Mouse (Mus musculus) liver, embryonic 12.5 days (tissue): ENCODE data around the gene Fbxw7. TPM values are rescaled to one million over a fixed set of nuclear protein-coding genes. Genes with fewer than 3 reads are reported as not detected.

ENCODE experiments used
- ATAC-seq: fragments of 200-750 bp; cut with Nextera tagmentation; 2 replicates; pipeline ENCODE4 v1.8.0; 2017; ENCODE audit warnings: moderate number of reproducible peaks, mild to moderate bottlenecking, moderate library complexity
- H3K27ac ChIP-seq: fragments of 300-500 bp; sonication (generic); 2 replicates; pipeline ENCODE4 v1.5.1; 2016; ENCODE audit warnings: mild to moderate bottlenecking
- H3K27me3 ChIP-seq: fragments of 300-500 bp; sonication (generic); replicated peaks from 2 replicates; pipeline ENCODE4 v1.6.1; 2016; ENCODE audit warnings: mild to moderate bottlenecking, moderate library complexity
- H3K36me3 ChIP-seq: fragments of 300-500 bp; sonication (generic); 2 replicates; pipeline ENCODE4 v1.6.1; 2016; ENCODE audit warnings: mild to moderate bottlenecking, moderate library complexity
- H3K4me1 ChIP-seq: fragments of 300-500 bp; sonication (generic); 2 replicates; pipeline ENCODE4 v1.6.1; 2016
- H3K4me2 ChIP-seq: fragments of 300-500 bp; sonication (generic); 2 replicates; pipeline ENCODE4 v1.6.1; 2016; ENCODE audit warnings: mild to moderate bottlenecking, moderate library complexity
- H3K4me3 ChIP-seq: fragments of 300-500 bp; sonication (generic); 2 replicates; pipeline ENCODE4 v1.5.1; 2016; ENCODE audit warnings: mild to moderate bottlenecking, moderate library complexity
- H3K9ac ChIP-seq: fragments of 300-500 bp; sonication (generic); 2 replicates; pipeline ENCODE4 v1.6.1; 2016; ENCODE audit warnings: mild to moderate bottlenecking, moderate library complexity
- H3K9me3 ChIP-seq: fragments of 300-500 bp; sonication (generic); replicated peaks from 2 replicates; pipeline ENCODE4 v1.6.1; 2016; ENCODE audit warnings: mild to moderate bottlenecking, moderate library complexity
- WGBS: fragments of 180-500 bp; shearing (Covaris S2); methylation state at CpG from one replicate; pipeline ENCODE4 v1.1.7; 2016; ENCODE audit not compliant: insufficient replicate concordance; 5-methylcytosine and 5-hydroxymethylcytosine counted together
- polyA plus RNA-seq: library from polyadenylated mRNA; unstranded; fragments of >200 nt; fragmentation: Nextera tagmentation; extraction: Ambion mirVana; gene quantifications from 2 replicates; pipeline ENCODE4 v1.2.1, GENCODE M21; 2016

Fbxw7 gene
- polyA plus RNA-seq: 4.9 TPM in 2 replicates

DNA sequence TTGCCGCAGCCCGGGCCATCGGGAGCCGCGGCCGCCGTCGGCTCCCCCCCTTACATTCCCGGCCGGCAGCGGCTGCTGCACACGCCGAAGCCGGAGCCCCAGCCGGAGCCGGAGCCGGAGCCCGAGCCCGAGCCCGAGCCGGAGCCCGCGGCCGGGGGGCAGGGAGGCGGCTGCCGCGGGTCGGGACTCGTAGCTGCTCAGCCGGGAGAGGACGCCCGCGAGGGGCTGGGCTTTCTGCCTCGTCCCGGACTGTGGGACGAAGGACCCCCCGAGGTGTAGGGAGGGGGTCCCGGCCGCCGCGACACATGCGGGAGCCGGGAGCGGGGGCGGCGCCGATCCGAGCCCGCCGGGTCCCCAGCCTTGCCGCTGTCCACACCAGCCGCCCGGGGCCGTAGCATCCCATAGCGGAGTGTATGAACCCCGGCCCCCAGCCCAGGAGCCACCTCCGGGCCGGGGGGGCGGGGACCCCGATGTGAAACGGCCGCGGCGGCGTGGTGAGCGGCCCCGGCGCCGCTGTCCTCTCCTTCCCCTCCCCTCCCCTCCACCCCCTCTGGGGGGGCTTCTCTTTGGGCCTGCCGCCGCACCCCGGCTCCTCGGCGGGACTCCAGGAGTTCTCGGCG, at the start of gene Fbxw7:
Gene Fbxw7 (plus strand): TSS at position 507 of the 620 bp plus-strand sequence.
- peak; percentile 25 for ATAC-seq
- H3K27me3 ChIP-seq: no peaks in the 10 kb centered on the region
- peak within 1 kb of the TSS; percentile 100 for H3K4me3 ChIP-seq
- under 1% methylated on average over 65 of the region's 76 CpGs for WGBS
- peak within 1 kb of the TSS; percentile 96 for H3K9ac ChIP-seq
- H3K4me1 ChIP-seq: peaks cover 36% of the 10 kb centered on the region
- H3K27ac ChIP-seq: peak within 1 kb of the TSS; percentile 98
- H3K36me3 ChIP-seq: peaks cover 8% of the 10 kb centered on the region
- H3K4me2 ChIP-seq: peak within 1 kb of the TSS; percentile 100
- no peaks in the 10 kb centered on the region for H3K9me3 ChIP-seq

- no peak overlapping the region for H3K4me2 ChIP-seq
Observed at GRCm38 (mm10) chr3:84768940-84769339, 46.1 kb upstream of the Fbxw7 start.

GRCm38 (mm10) chr3:84769411-84769810, 45.7 kb upstream of the Fbxw7 start:
- Histone ChIP-seq H3K27ac (no peak overlapping the region), H3K36me3 (no peaks in the 10 kb centered on the region), H3K4me1 (peaks cover 38% of the 10 kb centered on the region), H3K27me3 (no peaks in the 10 kb centered on the region), H3K9ac (no peak overlapping the region), H3K4me2 (no peak overlapping the region), H3K9me3 (no peaks in the 10 kb centered on the region), H3K4me3 (no peak overlapping the region)
- 44% methylated on average over 6 of the region's 6 CpGs for WGBS
- ATAC-seq: no peak

More at GRCm38 (mm10) chr3:84768940-84769339, 46.1 kb upstream of the Fbxw7 start:
- Histone ChIP-seq H3K4me1 (peaks cover 38% of the 10 kb centered on the region), H3K9ac (no peak overlapping the region), H3K27ac (no peak overlapping the region), H3K36me3 (no peaks in the 10 kb centered on the region), H3K27me3 (no peaks in the 10 kb centered on the region), H3K9me3 (no peaks in the 10 kb centered on the region), H3K4me3 (no peak overlapping the region)
- WGBS: 83% methylated on average over 4 of the region's 4 CpGs
- no peak for ATAC-seq

GRCm38 (mm10) chr3:84770518-84770917, 44.5 kb upstream of the Fbxw7 start:
- no peak overlapping the region for H3K27ac ChIP-seq
- H3K36me3 ChIP-seq: no peaks in the 10 kb centered on the region
- 86% methylated on average over 6 of the region's 6 CpGs for WGBS
- ATAC-seq: no peak
- no peaks in the 10 kb centered on the region for H3K9me3 ChIP-seq
- no peak overlapping the region for H3K4me3 ChIP-seq
- no peak overlapping the region for H3K4me2 ChIP-seq
- H3K4me1 ChIP-seq: peaks cover 38% of the 10 kb centered on the region
- H3K9ac ChIP-seq: no peak overlapping the region
- H3K27me3 ChIP-seq: no peaks in the 10 kb centered on the region

DNA sequence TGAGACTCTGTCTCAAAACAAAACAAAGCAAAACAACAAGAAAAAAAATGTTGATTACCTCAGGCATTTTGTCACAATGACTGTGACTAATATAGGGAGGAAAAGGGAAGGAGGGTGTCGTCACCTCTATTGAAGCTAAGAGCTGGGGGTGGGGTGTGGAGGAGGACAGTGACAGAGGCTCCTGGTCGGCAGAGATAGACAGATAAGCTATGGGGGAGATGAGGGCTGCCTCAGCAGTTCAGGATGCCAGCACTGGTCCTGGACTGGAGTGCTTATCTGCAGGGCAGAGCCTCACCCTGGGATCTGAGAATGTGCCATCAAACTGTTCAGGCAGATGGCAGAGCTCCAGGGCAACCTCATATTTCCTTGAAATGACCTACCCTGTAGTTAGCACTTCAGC, 43.1 kb upstream of the Fbxw7 start:
- Histone ChIP-seq H3K4me2 (peak overlapping the region; percentile 41), H3K4me1 (peaks cover 38% of the 10 kb centered on the region), H3K27ac (peak overlapping the region; percentile 84), H3K9ac (no peak overlapping the region), H3K27me3 (no peaks in the 10 kb centered on the region), H3K36me3 (no peaks in the 10 kb centered on the region), H3K9me3 (no peaks in the 10 kb centered on the region), H3K4me3 (no peak overlapping the region)
- WGBS: 9% methylated on average over 2 of the region's 2 CpGs
- peak; percentile 100 for ATAC-seq

DNA sequence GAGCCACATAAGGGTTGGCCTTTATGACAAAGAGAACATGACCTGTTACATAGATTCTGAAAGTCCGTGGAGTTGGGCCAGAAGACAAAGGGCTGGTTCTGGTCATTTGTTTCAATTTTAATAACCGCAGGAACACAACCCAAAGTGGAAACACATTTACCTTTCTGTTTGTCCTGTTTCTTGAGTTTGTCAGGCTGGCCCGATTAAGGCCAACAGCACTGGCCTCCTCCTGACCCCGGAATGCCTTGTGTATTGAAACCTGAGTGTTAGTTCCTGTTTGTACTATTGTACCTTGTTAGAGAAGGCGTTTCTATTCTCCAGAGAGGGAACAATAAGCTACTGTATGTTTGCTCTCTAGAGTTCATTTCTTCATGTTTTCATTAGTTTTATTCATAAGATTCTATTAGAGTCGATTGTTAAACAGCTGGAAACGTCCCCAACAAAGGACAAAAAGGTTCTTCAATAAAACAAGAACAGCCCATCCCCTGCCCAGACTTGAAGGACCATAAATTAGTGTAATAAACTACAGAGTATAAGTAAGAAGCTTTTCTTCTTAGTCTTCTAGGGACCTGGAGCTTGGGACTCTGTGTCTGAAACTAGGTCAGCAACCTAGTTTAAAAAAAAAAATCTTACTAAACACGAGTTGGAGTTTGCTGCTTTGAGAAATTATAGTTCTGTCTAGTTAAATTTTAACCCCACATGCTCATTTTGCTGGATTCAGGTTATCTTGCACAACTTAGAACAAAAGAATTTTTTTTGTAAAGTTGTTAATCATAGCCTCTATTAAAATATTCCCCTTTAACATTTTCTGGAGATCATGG, 40.6 kb upstream of the Fbxw7 start:
- H3K4me2 ChIP-seq: no peak overlapping the region
- no peak for ATAC-seq
- 70% methylated on average over 8 of the region's 8 CpGs for WGBS
- no peak overlapping the region for H3K27ac ChIP-seq
- no peak overlapping the region for H3K4me3 ChIP-seq
- H3K9me3 ChIP-seq: no peaks in the 10 kb centered on the region
- peaks cover 35% of the 10 kb centered on the region for H3K4me1 ChIP-seq
- H3K36me3 ChIP-seq: no peaks in the 10 kb centered on the region
- H3K27me3 ChIP-seq: no peaks in the 10 kb centered on the region
- H3K9ac ChIP-seq: no peak overlapping the region

GRCm38 (mm10) chr3:84775067-84775423, 40.0 kb upstream of the Fbxw7 start:
- WGBS: 79% methylated on average over 6 of the region's 6 CpGs
- Histone ChIP-seq H3K9me3 (no peaks in the 10 kb centered on the region), H3K27ac (no peak overlapping the region), H3K36me3 (no peaks in the 10 kb centered on the region), H3K9ac (no peak overlapping the region), H3K4me3 (no peak overlapping the region), H3K27me3 (no peaks in the 10 kb centered on the region), H3K4me2 (no peak overlapping the region), H3K4me1 (peaks cover 30% of the 10 kb centered on the region)
- ATAC-seq: no peak

DNA sequence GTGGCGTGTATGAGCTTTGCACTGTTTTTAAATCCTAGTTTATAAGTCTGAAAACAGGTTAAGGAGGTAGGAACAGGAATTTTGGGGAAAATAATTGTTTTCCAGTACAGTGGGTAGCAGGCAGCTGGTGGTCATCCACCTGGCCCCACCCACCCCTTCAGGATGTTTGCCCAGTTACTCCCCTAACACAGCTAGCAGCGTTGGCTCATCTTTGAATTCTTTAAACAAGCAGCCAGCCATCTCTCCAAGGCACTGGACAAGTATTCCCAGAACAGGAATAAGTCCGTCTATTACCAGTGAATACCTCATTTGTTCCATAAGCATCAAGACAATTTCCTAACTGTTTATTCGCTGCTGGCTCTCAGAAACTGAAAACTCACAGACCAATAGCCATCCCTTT, 39.5 kb upstream of the Fbxw7 start:
- H3K36me3 ChIP-seq: no peaks in the 10 kb centered on the region
- WGBS: 72% methylated on average over 4 of the region's 4 CpGs
- H3K4me2 ChIP-seq: no peak overlapping the region

GRCm38 (mm10) chr3:84776084-84776483, 39.0 kb upstream of the Fbxw7 start:
- H3K27ac ChIP-seq: no peak overlapping the region
- no peak for ATAC-seq
- no peak overlapping the region for H3K4me2 ChIP-seq
- H3K9me3 ChIP-seq: no peaks in the 10 kb centered on the region
- no peak overlapping the region for H3K9ac ChIP-seq
- peaks cover 21% of the 10 kb centered on the region for H3K4me1 ChIP-seq
- no peaks in the 10 kb centered on the region for H3K36me3 ChIP-seq
- H3K4me3 ChIP-seq: no peak overlapping the region
- WGBS: 74% methylated on average over 1 of the region's 1 CpGs
- H3K27me3 ChIP-seq: no peaks in the 10 kb centered on the region

More for the DNA sequence above, 39.5 kb upstream of the Fbxw7 start:
- Histone ChIP-seq H3K4me1 (peaks cover 26% of the 10 kb centered on the region), H3K9me3 (no peaks in the 10 kb centered on the region), H3K9ac (no peak overlapping the region), H3K27ac (no peak overlapping the region), H3K27me3 (no peaks in the 10 kb centered on the region), H3K4me3 (no peak overlapping the region)
- ATAC-seq: no peak

- WGBS: 72% methylated on average over 4 of the region's 4 CpGs
- Histone ChIP-seq H3K9ac (no peak overlapping the region), H3K9me3 (peaks cover 8% of the 10 kb centered on the region), H3K36me3 (no peaks in the 10 kb centered on the region), H3K27ac (no peak overlapping the region), H3K4me3 (no peak overlapping the region), H3K4me2 (no peak overlapping the region), H3K27me3 (no peaks in the 10 kb centered on the region), H3K4me1 (no peaks in the 10 kb centered on the region)
- no peak for ATAC-seq
Observed at GRCm38 (mm10) chr3:84787914-84788313, 27.2 kb upstream of the Fbxw7 start.

DNA sequence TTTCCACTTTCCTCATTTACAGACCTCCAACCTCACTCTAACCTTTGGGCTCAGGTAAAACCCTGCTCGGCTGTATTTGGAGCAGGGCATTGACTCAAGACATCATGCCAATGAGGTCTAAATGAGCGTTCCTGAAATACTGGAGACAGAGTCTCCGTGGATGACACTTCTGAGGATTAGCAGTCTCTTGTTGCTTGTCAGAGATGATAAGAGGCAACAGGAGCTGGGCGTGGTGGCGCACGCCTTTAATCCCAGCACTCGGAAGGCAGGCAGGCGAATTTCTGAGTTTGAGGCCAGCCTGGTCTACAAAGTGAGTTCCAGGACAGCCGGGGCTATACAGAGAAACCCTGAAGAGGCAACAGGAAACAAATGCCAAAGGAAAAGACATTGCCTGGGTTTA, 11.0 kb upstream of the Fbxw7 start:
- WGBS: 31% methylated on average over 9 of the region's 9 CpGs
- H3K9ac ChIP-seq: no peak overlapping the region
- no peak overlapping the region for H3K27ac ChIP-seq
- ATAC-seq: 0 out of 2 replicates have a peak, but pooled peaks have one; percentile 63
- H3K4me2 ChIP-seq: peak overlapping the region; percentile 40
- H3K9me3 ChIP-seq: no peaks in the 10 kb centered on the region
- H3K27me3 ChIP-seq: peaks cover 3% of the 10 kb centered on the region; the same call in 1 of the 2 replicates
- H3K36me3 ChIP-seq: no peaks in the 10 kb centered on the region
- H3K4me3 ChIP-seq: no peak overlapping the region
- peaks cover 23% of the 10 kb centered on the region for H3K4me1 ChIP-seq

DNA sequence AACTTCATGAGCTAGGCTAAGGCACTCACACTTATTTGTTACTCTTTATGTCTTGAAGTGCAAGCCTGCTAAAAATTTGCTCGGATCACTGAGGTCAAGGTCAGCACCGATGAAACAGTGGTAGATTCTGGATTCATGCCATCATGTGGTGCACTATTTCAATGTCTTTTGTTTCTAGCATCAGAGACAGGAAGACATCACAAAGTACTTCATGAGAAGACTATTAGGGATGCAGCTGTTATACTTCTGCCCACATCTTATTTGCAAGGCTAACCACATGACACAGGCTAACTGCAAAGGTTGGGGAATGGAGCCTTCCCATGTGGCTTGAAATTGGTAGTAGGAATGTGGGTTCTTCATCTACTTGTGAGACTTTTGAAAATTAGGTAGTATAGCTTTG, 8.9 kb upstream of the Fbxw7 start:
- no peak for ATAC-seq

More for the DNA sequence above, 8.9 kb upstream of the Fbxw7 start:
- Histone ChIP-seq H3K4me3 (no peak overlapping the region), H3K4me2 (no peak overlapping the region), H3K36me3 (no peaks in the 10 kb centered on the region), H3K9me3 (no peaks in the 10 kb centered on the region), H3K4me1 (peaks cover 18% of the 10 kb centered on the region), H3K27ac (no peak overlapping the region), H3K27me3 (peaks cover 3% of the 10 kb centered on the region; the same call in 1 of the 2 replicates), H3K9ac (no peak overlapping the region)
- WGBS: 73% methylated on average over 2 of the region's 2 CpGs
